Mouse (Mus musculus): ENCODE measurements around the gene 4930453N24Rik. TPM values are rescaled to one million over a fixed set of nuclear protein-coding genes. Genes with fewer than 3 reads are reported as not detected.

Gene 4930453N24Rik
- polyA plus RNA-seq, 1 experiment from 2014 or later: 13.7 TPM

DNA sequence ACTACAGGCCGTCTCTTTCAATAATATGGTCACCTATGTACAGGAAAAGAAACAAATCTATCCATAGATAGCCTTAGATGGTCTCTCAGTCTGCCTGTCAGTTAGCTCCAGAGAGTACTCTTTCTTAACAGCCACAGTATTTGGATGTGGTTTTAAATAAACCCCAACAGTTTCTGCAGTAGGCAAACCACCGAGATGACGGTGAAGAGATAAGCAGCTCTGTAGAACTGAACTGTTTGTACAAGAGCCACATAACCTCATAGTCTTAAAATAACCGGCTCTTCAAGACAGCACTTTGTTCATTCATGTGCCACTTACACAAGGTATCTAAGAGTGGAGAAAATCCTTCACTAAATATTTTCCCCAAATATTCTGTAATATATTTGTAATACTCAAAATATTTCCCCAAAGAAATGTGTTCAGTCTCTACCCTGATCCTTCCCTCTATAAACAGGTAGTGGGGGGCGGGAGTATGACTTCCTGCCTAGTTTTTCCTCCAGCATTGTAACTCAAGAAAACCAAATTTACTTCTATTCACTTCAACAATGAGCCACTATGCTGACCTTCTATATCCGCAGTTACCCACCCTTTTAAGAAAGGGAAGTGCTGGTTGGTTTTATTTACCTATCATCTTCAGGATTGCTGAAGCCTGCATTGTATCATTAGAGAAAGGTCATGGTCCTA is 12.3 kb downstream of the 4930453N24Rik start:
- peak overlapping the region; percentile 13; the same call in 1 of the 2 replicates for H3K27ac ChIP-seq
- no peak overlapping the region for H3K4me3 ChIP-seq
- H3K36me3 ChIP-seq: peaks cover 19% of the 10 kb centered on the region
- H3K9ac ChIP-seq: no peak overlapping the region
- H3K27me3 ChIP-seq (replicated peaks): no peaks in the 10 kb centered on the region
- H3K9me3 ChIP-seq (replicated peaks): peaks cover 9% of the 10 kb centered on the region; the same call in 1 of the 2 replicates
- peaks cover 5% of the 10 kb centered on the region; the same call in 1 of the 2 replicates for H3K4me1 ChIP-seq
- peak; percentile 64 for ATAC-seq
- H3K4me2 ChIP-seq: peak overlapping the region; percentile 3; the same call in 1 of the 2 replicates
- 16% methylated on average over 6 of the region's 6 CpGs for WGBS (ENCODE audit: insufficient replicate concordance)

DNA sequence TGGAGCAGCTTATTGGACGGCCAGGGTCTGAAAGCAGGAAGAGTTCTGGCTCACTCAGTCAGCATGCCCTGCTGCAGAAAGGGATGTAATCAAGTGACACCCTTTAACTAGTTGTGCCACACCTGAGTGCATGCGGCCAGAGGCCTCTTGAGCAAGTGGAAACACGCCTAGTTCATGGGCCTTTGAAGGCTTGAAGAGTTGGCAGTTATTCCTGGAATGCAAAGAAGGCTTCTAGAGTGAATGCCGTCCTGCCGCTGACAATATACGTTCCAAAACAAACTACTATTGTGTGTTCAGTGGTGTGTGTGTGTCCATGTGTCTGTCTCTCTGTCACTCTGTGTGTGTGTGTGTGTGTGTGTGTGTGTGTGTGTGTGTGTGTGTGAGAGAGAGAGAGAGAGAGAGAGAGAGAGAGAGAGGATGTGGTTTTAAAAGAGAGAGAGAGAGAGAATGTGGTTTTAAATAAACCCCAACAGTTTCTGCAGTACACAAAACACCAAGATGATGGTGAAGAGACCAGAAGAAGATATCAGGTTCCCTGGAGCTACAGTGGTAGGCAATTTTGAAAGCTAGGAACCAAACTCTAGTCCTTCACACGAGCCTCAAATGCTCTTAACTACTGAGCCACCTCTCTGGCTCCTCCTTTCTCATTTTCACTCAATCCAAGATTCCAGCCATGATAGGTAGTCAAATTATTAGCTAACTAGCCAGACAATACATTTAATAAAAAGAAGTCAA is 13.1 kb downstream of the 4930453N24Rik start:
- Histone ChIP-seq H3K9me3 (replicated peaks) (0 out of 2 replicates have a peak, but pooled peaks cover under 1% of the 10 kb centered on the region), H3K9ac (no peak overlapping the region), H3K4me2 (0 out of 2 replicates have a peak overlapping the region, but pooled peaks have one; percentile 3), H3K27ac (0 out of 2 replicates have a peak overlapping the region, but pooled peaks have one; percentile 30), H3K27me3 (replicated peaks) (no peaks in the 10 kb centered on the region), H3K4me3 (no peak overlapping the region), H3K4me1 (peaks cover 5% of the 10 kb centered on the region; the same call in 1 of the 2 replicates), H3K36me3 (peaks cover 11% of the 10 kb centered on the region)
- no peak for ATAC-seq
- 75% methylated on average over 7 of the region's 7 CpGs for WGBS (ENCODE audit: insufficient replicate concordance)

DNA sequence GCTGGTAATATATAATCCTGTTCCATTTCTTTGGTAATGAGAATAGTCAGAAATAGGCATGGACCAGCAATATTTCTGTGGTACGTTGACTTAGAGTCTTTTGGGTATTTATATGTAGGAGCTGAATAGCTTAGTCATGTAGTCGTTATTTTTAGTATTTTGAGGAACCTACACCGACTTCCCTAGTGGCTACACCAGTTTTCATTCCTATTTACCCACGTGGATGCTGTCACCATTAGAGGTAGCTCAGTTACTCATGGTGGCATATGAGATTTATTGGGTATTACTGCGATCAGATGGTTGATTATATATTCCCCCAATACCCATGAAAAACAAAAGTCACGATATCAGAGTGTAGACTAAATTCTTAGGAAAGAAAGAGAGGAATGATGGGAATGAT is 14.6 kb downstream of the 4930453N24Rik start:
- Histone ChIP-seq H3K9me3 (replicated peaks) (no peaks in the 10 kb centered on the region), H3K4me1 (peaks cover 5% of the 10 kb centered on the region; the same call in 1 of the 2 replicates), H3K4me3 (no peak overlapping the region), H3K27me3 (replicated peaks) (no peaks in the 10 kb centered on the region), H3K4me2 (no peak overlapping the region), H3K9ac (no peak overlapping the region), H3K36me3 (peaks cover 4% of the 10 kb centered on the region; the same call in 1 of the 2 replicates), H3K27ac (no peak overlapping the region)
- WGBS (ENCODE audit: insufficient replicate concordance): 39% methylated on average over 6 of the region's 6 CpGs
- no peak for ATAC-seq

DNA sequence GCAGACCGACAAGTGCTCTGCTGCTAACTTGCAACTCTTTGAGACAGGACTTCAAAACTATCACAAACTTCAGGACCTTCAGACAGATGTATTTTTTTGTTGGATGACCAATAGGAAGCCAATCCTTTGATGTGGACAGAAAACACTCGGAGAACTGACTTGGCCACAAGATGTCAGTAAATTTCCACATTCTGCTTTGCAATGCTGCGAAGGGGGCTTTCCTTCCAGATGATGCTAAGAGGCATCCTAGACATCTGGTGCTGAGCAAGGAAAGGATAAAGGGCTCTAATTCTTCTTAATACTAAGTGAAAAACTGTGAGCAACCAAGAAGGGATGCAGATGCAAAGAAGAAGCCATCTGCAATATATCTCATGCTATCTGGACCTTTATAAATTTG is 16.2 kb downstream of the 4930453N24Rik start:
- Histone ChIP-seq H3K4me2 (no peak overlapping the region), H3K9me3 (replicated peaks) (no peaks in the 10 kb centered on the region), H3K4me1 (peaks cover 5% of the 10 kb centered on the region; the same call in 1 of the 2 replicates), H3K27ac (no peak overlapping the region), H3K27me3 (replicated peaks) (no peaks in the 10 kb centered on the region), H3K36me3 (no peaks in the 10 kb centered on the region), H3K9ac (no peak overlapping the region), H3K4me3 (no peak overlapping the region)
- 35% methylated on average over 3 of the region's 3 CpGs for WGBS (ENCODE audit: insufficient replicate concordance)
- ATAC-seq: no peak

DNA sequence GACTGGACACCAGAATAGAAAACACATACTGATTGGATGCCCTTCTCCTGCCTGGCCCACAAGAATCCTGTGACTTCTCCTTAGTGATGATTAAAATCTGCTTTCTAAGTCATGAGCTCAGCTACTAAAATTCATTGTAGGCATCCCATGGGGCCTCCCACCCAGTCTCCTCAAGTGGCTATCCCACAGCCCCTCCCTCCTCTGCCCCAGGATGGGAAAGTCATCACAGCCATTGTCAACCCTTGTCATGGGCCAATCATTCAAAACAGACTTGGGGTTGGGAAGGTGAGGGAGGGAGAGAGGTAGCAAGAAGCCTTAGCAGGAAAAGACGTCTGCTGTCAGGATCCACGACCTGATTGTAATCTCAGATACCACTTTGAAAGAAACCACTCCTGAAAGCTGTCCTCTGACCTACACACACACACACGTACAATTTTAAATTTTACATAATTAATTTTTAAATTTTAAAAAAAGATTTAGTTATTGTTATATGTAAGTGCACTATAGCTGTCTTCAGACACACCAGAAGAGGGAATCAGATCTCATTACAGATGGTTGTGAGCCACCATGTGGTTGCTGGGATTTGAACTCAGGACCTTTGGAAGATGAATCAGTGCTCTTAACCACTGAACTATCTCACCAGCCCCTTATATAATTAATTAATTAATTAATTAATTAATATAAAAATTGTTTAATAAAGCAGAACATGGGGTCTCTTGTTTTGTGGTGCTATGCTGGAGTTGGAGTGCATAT is 16.8 kb downstream of the 4930453N24Rik start:
- Histone ChIP-seq H3K27me3 (replicated peaks) (no peaks in the 10 kb centered on the region), H3K4me1 (peaks cover 5% of the 10 kb centered on the region; the same call in 1 of the 2 replicates), H3K27ac (no peak overlapping the region), H3K9me3 (replicated peaks) (no peaks in the 10 kb centered on the region), H3K4me2 (no peak overlapping the region), H3K4me3 (no peak overlapping the region), H3K9ac (no peak overlapping the region), H3K36me3 (no peaks in the 10 kb centered on the region)
- no peak for ATAC-seq
- WGBS (ENCODE audit: insufficient replicate concordance): 28% methylated on average over 3 of the region's 3 CpGs

DNA sequence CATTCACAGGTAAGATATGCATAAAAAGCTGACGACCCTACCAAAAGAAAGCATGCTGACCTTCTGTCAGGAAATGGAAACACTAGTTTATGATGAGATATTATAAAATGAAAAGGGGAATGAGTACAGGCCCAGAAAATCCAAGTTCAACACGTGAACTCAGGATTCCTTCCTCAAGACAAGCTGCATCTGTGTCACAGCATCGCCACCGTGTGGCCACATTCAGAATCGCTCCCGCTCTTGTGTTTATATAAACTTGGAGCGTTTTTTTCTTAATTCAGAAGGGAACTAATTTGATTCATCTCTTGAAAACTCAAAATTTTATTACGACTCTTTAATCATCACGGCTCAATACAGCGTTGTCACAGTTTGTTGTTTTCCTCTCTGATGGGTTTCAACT is 22.7 kb downstream of the 4930453N24Rik start:
- H3K27me3 ChIP-seq (replicated peaks): no peaks in the 10 kb centered on the region
- no peak for ATAC-seq
- 9% methylated on average over 10 of the region's 10 CpGs for WGBS (ENCODE audit: insufficient replicate concordance)
- no peaks in the 10 kb centered on the region for H3K9me3 ChIP-seq (replicated peaks)
- no peak overlapping the region for H3K9ac ChIP-seq
- H3K4me1 ChIP-seq: no peaks in the 10 kb centered on the region
- H3K4me3 ChIP-seq: no peak overlapping the region
- H3K4me2 ChIP-seq: no peak overlapping the region
- H3K27ac ChIP-seq: no peak overlapping the region
- no peaks in the 10 kb centered on the region for H3K36me3 ChIP-seq

DNA sequence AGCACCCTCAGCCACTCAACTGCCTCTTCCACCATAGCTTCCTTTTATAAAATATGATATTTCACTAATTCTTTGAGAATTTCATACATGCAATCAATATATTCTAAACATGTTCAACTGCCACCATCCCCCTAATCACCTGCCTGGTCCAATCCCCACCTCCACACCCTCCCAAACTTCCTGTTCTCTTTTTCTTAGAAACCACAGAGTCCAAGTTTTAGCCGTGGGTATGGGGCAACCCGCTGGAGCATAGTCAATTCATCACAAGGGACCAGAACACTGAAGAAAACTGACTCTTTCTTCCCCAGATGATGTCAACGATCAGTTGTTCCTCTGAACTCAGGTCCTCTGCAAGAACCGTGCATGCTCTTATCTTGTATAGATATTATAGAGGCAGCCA is 25.9 kb downstream of the 4930453N24Rik start:
- no peak for ATAC-seq
- no peak overlapping the region for H3K27ac ChIP-seq
- no peaks in the 10 kb centered on the region for H3K9me3 ChIP-seq (replicated peaks)
- 32% methylated on average over 4 of the region's 4 CpGs for WGBS (ENCODE audit: insufficient replicate concordance)
- no peak overlapping the region for H3K4me3 ChIP-seq
- H3K4me2 ChIP-seq: no peak overlapping the region
- H3K36me3 ChIP-seq: no peaks in the 10 kb centered on the region
- H3K4me1 ChIP-seq: no peaks in the 10 kb centered on the region
- H3K27me3 ChIP-seq (replicated peaks): no peaks in the 10 kb centered on the region
- no peak overlapping the region for H3K9ac ChIP-seq

DNA sequence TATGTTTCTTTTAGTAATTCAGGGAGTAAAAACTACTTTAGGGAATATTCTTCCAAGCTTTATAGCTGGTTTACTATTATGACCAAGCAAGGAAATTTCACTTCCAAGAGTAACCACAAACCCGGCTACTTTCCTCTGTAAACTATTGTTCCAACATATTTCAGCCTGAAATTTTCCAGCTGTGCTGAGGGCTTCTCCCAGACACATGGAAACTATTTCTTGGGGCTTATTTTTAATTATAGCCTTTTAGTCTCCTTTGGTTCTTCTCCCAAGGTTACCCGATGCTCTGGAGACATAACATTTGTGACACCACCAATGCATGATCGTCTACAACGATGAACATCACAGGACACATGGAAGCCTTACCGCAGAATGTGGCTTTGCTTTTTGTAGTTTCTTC is 33.7 kb downstream of the 4930453N24Rik start:
- Histone ChIP-seq H3K4me3 (no peak overlapping the region), H3K27ac (no peak overlapping the region), H3K9me3 (replicated peaks) (no peaks in the 10 kb centered on the region), H3K27me3 (replicated peaks) (no peaks in the 10 kb centered on the region), H3K9ac (no peak overlapping the region), H3K36me3 (no peaks in the 10 kb centered on the region), H3K4me2 (no peak overlapping the region), H3K4me1 (no peaks in the 10 kb centered on the region)
- WGBS (ENCODE audit: insufficient replicate concordance): 79% methylated on average over 5 of the region's 5 CpGs
- no peak for ATAC-seq

DNA sequence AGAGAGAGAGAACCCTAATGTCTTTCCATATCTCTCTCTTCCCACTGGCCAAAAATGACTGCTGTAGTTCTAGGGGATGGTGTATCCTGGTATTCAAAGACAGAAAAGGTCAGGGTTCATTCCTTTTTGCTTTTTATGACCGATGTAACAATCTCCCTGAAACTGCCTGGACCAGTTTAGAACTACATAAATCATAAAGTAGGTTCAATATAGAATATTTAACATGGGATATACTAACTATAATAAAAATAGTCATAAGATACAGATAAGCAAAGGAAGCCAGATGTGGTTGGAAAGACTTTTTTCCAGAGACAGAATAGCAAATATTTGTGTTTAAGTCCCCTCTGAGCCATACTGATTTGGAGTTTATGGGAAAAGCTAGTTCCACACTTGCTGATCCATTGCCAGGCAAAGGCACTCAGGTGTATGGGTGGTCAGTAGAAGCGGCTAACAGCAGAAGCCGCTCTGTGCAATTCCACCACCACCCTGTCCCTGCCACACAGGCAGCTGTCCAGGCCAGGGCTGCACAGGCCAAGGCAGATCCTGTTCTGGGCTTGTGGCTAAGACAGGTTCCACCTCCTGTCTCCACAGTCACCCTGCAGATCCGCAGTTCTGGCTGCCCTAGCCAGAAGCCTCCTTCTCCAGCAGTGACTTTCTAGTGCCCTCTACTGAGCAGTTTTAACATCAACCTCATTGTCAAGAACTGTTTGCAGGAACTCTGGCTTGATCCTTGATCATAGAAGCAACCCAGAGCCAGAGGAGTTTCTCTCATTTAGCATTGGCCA is 47.5 kb downstream of the 4930453N24Rik start:
- H3K36me3 ChIP-seq: no peaks in the 10 kb centered on the region
- H3K27ac ChIP-seq: no peak overlapping the region
- H3K4me1 ChIP-seq: no peaks in the 10 kb centered on the region
- ATAC-seq: no peak
- H3K4me2 ChIP-seq: no peak overlapping the region
- WGBS (ENCODE audit: insufficient replicate concordance): 44% methylated on average over 4 of the region's 4 CpGs
- H3K4me3 ChIP-seq: no peak overlapping the region
- no peaks in the 10 kb centered on the region for H3K9me3 ChIP-seq (replicated peaks)
- no peaks in the 10 kb centered on the region for H3K27me3 ChIP-seq (replicated peaks)
- no peak overlapping the region for H3K9ac ChIP-seq

DNA sequence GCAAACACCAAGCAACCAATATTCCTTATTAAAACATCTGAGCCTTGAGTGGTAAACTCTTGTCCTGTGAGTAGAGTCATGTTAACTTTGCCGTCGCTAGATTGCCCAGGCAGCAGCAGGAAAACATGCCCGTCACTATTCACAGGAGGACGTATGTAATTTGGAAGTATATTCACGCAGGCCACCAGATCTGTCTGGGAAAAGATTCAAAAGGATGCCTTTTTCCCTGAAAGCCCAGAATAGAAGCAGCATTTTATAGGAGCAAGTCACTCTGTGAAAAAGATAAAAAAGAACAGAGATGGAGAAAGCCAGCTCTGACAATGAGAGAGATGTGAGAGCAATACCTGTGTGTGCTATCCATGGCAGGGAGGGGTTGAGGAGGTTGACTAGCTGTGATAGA is 49.4 kb downstream of the 4930453N24Rik start:
- no peak for ATAC-seq
- no peak overlapping the region for H3K4me3 ChIP-seq
- no peaks in the 10 kb centered on the region for H3K4me1 ChIP-seq
- 65% methylated on average over 5 of the region's 5 CpGs for whole genome bisulfite sequencing (ENCODE audit: insufficient replicate concordance)
- H3K27ac ChIP-seq: no peak overlapping the region
- no peaks in the 10 kb centered on the region for H3K9me3 ChIP-seq (replicated peaks)
- H3K9ac ChIP-seq: no peak overlapping the region
- H3K4me2 ChIP-seq: no peak overlapping the region
- H3K27me3 ChIP-seq (replicated peaks): no peaks in the 10 kb centered on the region
- no peaks in the 10 kb centered on the region for H3K36me3 ChIP-seq

DNA sequence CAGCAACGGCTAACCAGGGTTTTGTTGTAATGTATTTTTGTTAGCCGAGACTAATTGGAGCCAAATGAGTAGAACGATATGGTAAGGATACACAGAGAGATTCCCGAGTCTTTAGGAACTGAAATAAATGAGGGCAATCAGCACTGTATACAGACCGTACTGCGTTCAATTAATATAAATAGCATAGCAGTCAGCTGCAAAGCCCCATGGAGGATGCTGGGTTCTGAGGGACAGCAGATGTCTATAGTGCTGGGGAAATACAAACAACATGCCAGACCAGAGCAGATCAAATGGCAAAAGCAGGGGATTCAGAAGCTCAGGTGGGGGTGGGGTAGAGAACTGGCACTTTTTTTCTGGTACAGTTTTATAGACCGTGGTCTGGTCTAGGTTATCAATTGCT is 51.9 kb downstream of the 4930453N24Rik start:
- Histone ChIP-seq H3K27me3 (replicated peaks) (no peaks in the 10 kb centered on the region), H3K36me3 (no peaks in the 10 kb centered on the region), H3K4me1 (no peaks in the 10 kb centered on the region), H3K9me3 (replicated peaks) (no peaks in the 10 kb centered on the region), H3K9ac (no peak overlapping the region), H3K4me3 (no peak overlapping the region), H3K4me2 (no peak overlapping the region), H3K27ac (no peak overlapping the region)
- 68% methylated on average over 7 of the region's 7 CpGs for WGBS (ENCODE audit: insufficient replicate concordance)
- no peak for ATAC-seq
